Mouse (Mus musculus): ENCODE measurements at regions not wholly inside any gene's neighbourhood (a gene's known extent, or its start where the extent isn't known, plus 50 kb on each side); places are given as distances from the start of the nearest gene placed in this dataset.

- no peaks in the 10 kb centered on the region for H3K9me3 ChIP-seq (ENCODE audit: low read length)
- no peaks in the 10 kb centered on the region for H3K36me3 ChIP-seq (ENCODE audit: insufficient read depth)
- 80% methylated on average over 1 of the region's 1 CpGs for WGBS
- DNase-seq (no peak), ATAC-seq (no peak)
- H3K4me2 ChIP-seq (ENCODE audit: low read depth) = no peak overlapping the region
- no peak overlapping the region for H3K27ac ChIP-seq (ENCODE audit: low read depth, low read length)
- H3K4me3 ChIP-seq (ENCODE audit: low read depth, low read length) = no peak overlapping the region
- no peaks in the 10 kb centered on the region for H3K4me1 ChIP-seq (ENCODE audit: insufficient read depth)
- H3K9ac ChIP-seq = no peak overlapping the region
- TF ChIP-seq CTCF (IDR thresholded peaks at IDR 0.05; ENCODE audit: low read depth) = no peak
- no peaks in the 10 kb centered on the region for H3K27me3 ChIP-seq (ENCODE audit: insufficient read depth, low read length)
These were observed 437.2 kb upstream of the Klf6 start for GRCm38 (mm10) chr13:5424110-5424509.

GRCm38 (mm10) chr13:5425491-5426232 is 435.6 kb upstream of the Klf6 start:
- Histone ChIP-seq H3K4me2 (ENCODE audit: low read depth) (no peak overlapping the region), H3K9ac (no peak overlapping the region), H3K4me3 (ENCODE audit: low read depth, low read length) (no peak overlapping the region), H3K27ac (ENCODE audit: low read depth, low read length) (no peak overlapping the region), H3K36me3 (ENCODE audit: insufficient read depth) (no peaks in the 10 kb centered on the region), H3K27me3 (ENCODE audit: insufficient read depth, low read length) (no peaks in the 10 kb centered on the region), H3K9me3 (ENCODE audit: low read length) (no peaks in the 10 kb centered on the region), H3K4me1 (ENCODE audit: insufficient read depth) (no peaks in the 10 kb centered on the region)
- 87% methylated on average over 9 of the region's 9 CpGs for WGBS
- DNase-seq (no peak), ATAC-seq (no peak)
- no peak for TF ChIP-seq CTCF (IDR thresholded peaks at IDR 0.05; ENCODE audit: low read depth)

- 56% methylated on average over 1 of the region's 1 CpGs for WGBS
- H3K9me3 ChIP-seq (ENCODE audit: low read length) = no peaks in the 10 kb centered on the region
- H3K9ac ChIP-seq = no peak overlapping the region
- no peaks in the 10 kb centered on the region for H3K4me1 ChIP-seq (ENCODE audit: insufficient read depth)
- H3K27ac ChIP-seq (ENCODE audit: low read depth, low read length) = no peak overlapping the region
- no peaks in the 10 kb centered on the region for H3K27me3 ChIP-seq (ENCODE audit: insufficient read depth, low read length)
- ATAC-seq (no peak), DNase-seq (no peak)
- no peak overlapping the region for H3K4me2 ChIP-seq (ENCODE audit: low read depth)
- H3K4me3 ChIP-seq (ENCODE audit: low read depth, low read length) = no peak overlapping the region
- H3K36me3 ChIP-seq (ENCODE audit: insufficient read depth) = no peaks in the 10 kb centered on the region
- no peak for TF ChIP-seq CTCF (IDR thresholded peaks at IDR 0.05; ENCODE audit: low read depth)
These were observed 427.6 kb upstream of the Klf6 start for GRCm38 (mm10) chr13:5433652-5434051.

- H3K9me3 ChIP-seq (ENCODE audit: low read length) = no peaks in the 10 kb centered on the region
- no peaks in the 10 kb centered on the region for H3K4me1 ChIP-seq (ENCODE audit: insufficient read depth)
- TF ChIP-seq CTCF (IDR thresholded peaks at IDR 0.05; ENCODE audit: low read depth) = no peak
- no peak for DNase-seq
- H3K36me3 ChIP-seq (ENCODE audit: insufficient read depth) = no peaks in the 10 kb centered on the region
- H3K27ac ChIP-seq (ENCODE audit: low read depth, low read length) = no peak overlapping the region
- no peak overlapping the region for H3K4me2 ChIP-seq (ENCODE audit: low read depth)
- H3K9ac ChIP-seq = no peak overlapping the region
- H3K27me3 ChIP-seq (ENCODE audit: insufficient read depth, low read length) = no peaks in the 10 kb centered on the region
- peak; percentile 62; the same call in 1 of the 2 replicates for ATAC-seq
- H3K4me3 ChIP-seq (ENCODE audit: low read depth, low read length) = no peak overlapping the region
These were observed 426.2 kb upstream of the Klf6 start for GRCm38 (mm10) chr13:5435131-5435530.

- Histone ChIP-seq H3K36me3 (ENCODE audit: insufficient read depth) (no peaks in the 10 kb centered on the region), H3K9ac (no peak overlapping the region), H3K9me3 (ENCODE audit: low read length) (no peaks in the 10 kb centered on the region), H3K4me3 (ENCODE audit: low read depth, low read length) (no peak overlapping the region), H3K4me1 (ENCODE audit: insufficient read depth) (no peaks in the 10 kb centered on the region), H3K27ac (ENCODE audit: low read depth, low read length) (no peak overlapping the region), H3K27me3 (ENCODE audit: insufficient read depth, low read length) (no peaks in the 10 kb centered on the region), H3K4me2 (ENCODE audit: low read depth) (no peak overlapping the region)
- WGBS = 67% methylated on average over 2 of the region's 2 CpGs
- DNase-seq (no peak), ATAC-seq (no peak)
- no peak for TF ChIP-seq CTCF (IDR thresholded peaks at IDR 0.05; ENCODE audit: low read depth)
These were observed 425.1 kb upstream of the Klf6 start for GRCm38 (mm10) chr13:5436191-5436590.

- ATAC-seq (no peak), DNase-seq (no peak)
- H3K9ac ChIP-seq = no peak overlapping the region
- TF ChIP-seq CTCF (IDR thresholded peaks at IDR 0.05; ENCODE audit: low read depth) = no peak
- no peak overlapping the region for H3K4me3 ChIP-seq (ENCODE audit: low read depth, low read length)
- no peaks in the 10 kb centered on the region for H3K27me3 ChIP-seq (ENCODE audit: insufficient read depth, low read length)
- 72% methylated on average over 4 of the region's 4 CpGs for WGBS
- no peak overlapping the region for H3K27ac ChIP-seq (ENCODE audit: low read depth, low read length)
- no peaks in the 10 kb centered on the region for H3K4me1 ChIP-seq (ENCODE audit: insufficient read depth)
- no peak overlapping the region for H3K4me2 ChIP-seq (ENCODE audit: low read depth)
- H3K9me3 ChIP-seq (ENCODE audit: low read length) = no peaks in the 10 kb centered on the region
- no peaks in the 10 kb centered on the region for H3K36me3 ChIP-seq (ENCODE audit: insufficient read depth)
These were observed 420.8 kb upstream of the Klf6 start for GRCm38 (mm10) chr13:5440454-5440853.

GRCm38 (mm10) chr13:5444759-5445478 is 416.4 kb upstream of the Klf6 start:
- 70% methylated on average over 5 of the region's 5 CpGs for WGBS
- no peak for TF ChIP-seq CTCF (IDR thresholded peaks at IDR 0.05; ENCODE audit: low read depth)

More at GRCm38 (mm10) chr13:5444759-5445478, 416.4 kb upstream of the Klf6 start:
- Histone ChIP-seq H3K27ac (ENCODE audit: low read depth, low read length) (no peak overlapping the region), H3K36me3 (ENCODE audit: insufficient read depth) (no peaks in the 10 kb centered on the region), H3K4me3 (ENCODE audit: low read depth, low read length) (no peak overlapping the region), H3K9me3 (ENCODE audit: low read length) (no peaks in the 10 kb centered on the region), H3K9ac (no peak overlapping the region), H3K27me3 (ENCODE audit: insufficient read depth, low read length) (no peaks in the 10 kb centered on the region), H3K4me1 (ENCODE audit: insufficient read depth) (no peaks in the 10 kb centered on the region), H3K4me2 (ENCODE audit: low read depth) (no peak overlapping the region)
- DNase-seq (no peak), ATAC-seq (no peak)

Measured in forebrain, postnatal 0 days (tissue).